Mouse (Mus musculus) lung, postnatal 0 days (tissue): ENCODE measurements at regions not wholly inside any gene's neighbourhood (a gene's known extent, or its start where the extent isn't known, plus 50 kb on each side); places are given as distances from the start of the nearest gene placed in this dataset.
A peak's percentile ranks its signal among the peaks of the same experiment; 100 is the strongest.

Experiments used
- ATAC-seq: fragments of 200-750 bp; cut with Nextera tagmentation; 2 replicates; pipeline ENCODE4 v1.8.0; 2017; ENCODE audit warnings: moderate library complexity
- DNase-seq: peaks from one replicate; pipeline ENCODE4 v3.0.0-alpha.2; 2016; ENCODE audit warnings: low spot score
- H3K27ac ChIP-seq: fragments of 300-500 bp; sonication (generic); 2 replicates; pipeline ENCODE4 v1.5.1; 2014; ENCODE audit warnings: antibody characterized with exemption, mild to moderate bottlenecking, low read length, mixed read lengths
- H3K27me3 ChIP-seq: fragments of 300-500 bp; sonication (generic); replicated peaks from 2 replicates; pipeline ENCODE4 v1.6.1; 2014; ENCODE audit warnings: low read length, mixed read lengths; ENCODE audit not compliant: insufficient read depth
- H3K36me3 ChIP-seq: fragments of 300-500 bp; sonication (generic); 2 replicates; pipeline ENCODE4 v1.6.1; 2014; ENCODE audit warnings: low read length, mixed read lengths; ENCODE audit not compliant: insufficient read depth
- H3K4me1 ChIP-seq: fragments of 300-500 bp; sonication (generic); 2 replicates; pipeline ENCODE4 v1.6.1; 2014; ENCODE audit warnings: antibody characterized with exemption, low read depth, low read length, mixed read lengths; ENCODE audit not compliant: insufficient read depth
- H3K4me2 ChIP-seq: fragments of 300-500 bp; sonication (generic); replicated peaks from 2 replicates; pipeline ENCODE4 v1.6.1; 2014; ENCODE audit warnings: low read depth, mild to moderate bottlenecking, low read length, moderate library complexity, mixed read lengths
- H3K4me3 ChIP-seq: fragments of 300-500 bp; sonication (generic); 2 replicates; pipeline ENCODE4 v1.5.1; 2014; ENCODE audit warnings: low read depth, low read length
- H3K9ac ChIP-seq: fragments of 300-500 bp; sonication (generic); replicated peaks from 2 replicates; pipeline ENCODE4 v1.6.1; 2014; ENCODE audit warnings: low read depth, mild to moderate bottlenecking
- H3K9me3 ChIP-seq: fragments of 300-500 bp; sonication (generic); 2 replicates; pipeline ENCODE4 v1.6.1; 2016; ENCODE audit warnings: low read length, mixed read lengths
- CTCF ChIP-seq: IDR thresholded peaks from 2 replicates; pipeline ENCODE4 v1.5.1; 2016; ENCODE audit warnings: antibody characterized with exemption, mild to moderate bottlenecking
- EP300 ChIP-seq: IDR thresholded peaks from 2 replicates; pipeline ENCODE4 v1.6.1; 2016; ENCODE audit warnings: antibody characterized with exemption, mild to moderate bottlenecking, control low read depth
- WGBS: fragments of 180-500 bp; shearing (Covaris S2); extraction: QIAGEN DNeasy Blood & Tissue Kit; methylation state at CpG from one replicate; pipeline ENCODE4 v1.1.7; 2014; 5-methylcytosine and 5-hydroxymethylcytosine counted together

DNA sequence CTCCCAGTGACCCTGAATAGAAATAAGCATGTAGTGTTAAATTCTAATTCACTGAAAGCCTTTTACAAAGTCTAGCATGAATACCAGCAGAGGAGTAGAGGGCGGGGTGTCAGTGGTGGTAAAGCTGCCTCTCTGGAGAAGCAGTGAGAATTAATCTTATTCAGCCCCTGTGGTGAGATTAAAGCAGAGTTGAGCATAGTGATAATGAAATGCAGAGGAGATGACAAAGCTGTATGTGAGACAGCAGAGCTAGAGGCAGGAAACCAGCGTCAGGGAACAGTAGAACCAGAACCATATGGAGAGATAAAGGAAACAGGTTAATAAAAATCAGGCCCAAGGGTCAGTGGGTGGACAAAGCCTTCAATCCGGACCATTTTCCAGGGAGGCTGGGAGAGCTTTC is 1827.2 kb downstream of the Poteg start:
- no peaks in the 10 kb centered on the region for H3K27me3 ChIP-seq
- no peak overlapping the region for H3K4me3 ChIP-seq
- ATAC-seq (no peak), DNase-seq (no peak)
- no peak overlapping the region for H3K9ac ChIP-seq
- 20% methylated on average over 3 of the region's 3 CpGs for WGBS
- H3K9me3 ChIP-seq = no peaks in the 10 kb centered on the region
- no peaks in the 10 kb centered on the region for H3K4me1 ChIP-seq
- H3K4me2 ChIP-seq = no peak overlapping the region
- no peaks in the 10 kb centered on the region for H3K36me3 ChIP-seq
- TF ChIP-seq EP300 = no peak
- no peak for TF ChIP-seq CTCF
- H3K27ac ChIP-seq = no peak overlapping the region

DNA sequence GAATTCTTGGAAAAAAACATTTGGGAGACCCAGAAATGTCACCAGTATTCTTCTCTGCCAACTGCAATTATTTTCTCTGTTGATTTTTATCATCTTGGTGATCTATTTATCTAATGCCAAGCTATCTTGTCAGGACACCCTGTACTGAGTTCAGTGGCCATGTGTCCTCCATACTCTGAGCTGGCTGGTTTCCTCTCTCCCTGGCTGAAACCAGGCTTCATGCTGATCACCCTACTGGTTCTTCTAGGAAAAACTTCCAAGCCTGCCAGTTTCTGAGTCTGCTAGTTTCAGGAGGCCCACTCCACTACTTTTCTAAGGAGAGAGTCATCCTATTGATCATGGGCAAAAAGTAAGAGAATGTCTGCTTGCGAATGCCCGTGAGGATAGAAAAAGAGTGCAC is 1831.2 kb downstream of the Poteg start:
- no peak overlapping the region for H3K27ac ChIP-seq
- no peaks in the 10 kb centered on the region for H3K27me3 ChIP-seq
- no peak for DNase-seq
- H3K4me1 ChIP-seq = no peaks in the 10 kb centered on the region
- H3K9me3 ChIP-seq = no peaks in the 10 kb centered on the region
- no peak overlapping the region for H3K9ac ChIP-seq
- H3K4me2 ChIP-seq = no peak overlapping the region
- no peak for TF ChIP-seq EP300
- no peak for TF ChIP-seq CTCF
- no peaks in the 10 kb centered on the region for H3K36me3 ChIP-seq
- WGBS = 84% methylated on average over 2 of the region's 2 CpGs
- no peak for ATAC-seq
- H3K4me3 ChIP-seq = no peak overlapping the region

DNA sequence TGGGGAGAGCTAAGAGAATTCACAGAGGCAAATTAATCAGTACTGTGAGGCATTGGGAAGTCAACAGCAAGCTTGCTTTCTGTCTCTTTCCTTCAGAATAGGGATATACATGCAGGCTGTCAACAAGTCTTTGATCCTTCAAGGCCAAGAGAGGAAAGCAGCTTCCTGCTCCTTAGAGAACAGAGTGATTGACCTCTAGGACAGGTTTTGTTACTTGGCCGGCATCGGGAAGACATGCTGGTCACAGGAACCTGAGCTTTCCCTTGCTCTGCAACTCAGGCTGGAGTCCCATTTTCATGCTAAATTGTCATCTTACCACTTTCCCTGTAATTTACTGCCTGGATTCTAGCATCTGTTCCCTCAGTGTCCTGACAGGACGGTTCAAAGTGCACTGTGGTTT is 1831.8 kb downstream of the Poteg start:
- no peak for TF ChIP-seq CTCF
- TF ChIP-seq EP300 = no peak
- no peaks in the 10 kb centered on the region for H3K27me3 ChIP-seq
- WGBS = 55% methylated on average over 3 of the region's 3 CpGs
- no peak overlapping the region for H3K4me2 ChIP-seq
- ATAC-seq (no peak), DNase-seq (no peak)
- H3K4me3 ChIP-seq = no peak overlapping the region
- no peaks in the 10 kb centered on the region for H3K36me3 ChIP-seq
- no peaks in the 10 kb centered on the region for H3K9me3 ChIP-seq
- H3K4me1 ChIP-seq = no peaks in the 10 kb centered on the region
- no peak overlapping the region for H3K9ac ChIP-seq
- H3K27ac ChIP-seq = no peak overlapping the region

GRCm38 (mm10) chr8:29290386-29290785 is 1842.9 kb downstream of the Poteg start:
- 3% methylated on average over 6 of the region's 6 CpGs for WGBS
- H3K9ac ChIP-seq = no peak overlapping the region
- no peak for ATAC-seq

More at GRCm38 (mm10) chr8:29290386-29290785, 1842.9 kb downstream of the Poteg start:
- peak; percentile 10 for DNase-seq
- Histone ChIP-seq H3K36me3 (no peaks in the 10 kb centered on the region), H3K4me1 (no peaks in the 10 kb centered on the region), H3K27ac (no peak overlapping the region), H3K9me3 (no peaks in the 10 kb centered on the region), H3K4me2 (no peak overlapping the region), H3K4me3 (no peak overlapping the region), H3K27me3 (no peaks in the 10 kb centered on the region)
- TF ChIP-seq CTCF (peak; percentile 73), EP300 (no peak)
